Mouse (Mus musculus) forebrain, embryonic 12.5 days (tissue): ENCODE results near the gene Ccm2. TPM values are rescaled to one million over a fixed set of nuclear protein-coding genes. Genes with fewer than 3 reads are reported as not detected.
A peak's percentile ranks its signal among the peaks of the same experiment; 100 is the strongest.
"Not testable (repeated sequence)": the region's sequence is repeated elsewhere in the genome, so short reads cannot be mapped to it uniquely, and the experiment has no call there.

Source experiments
- ATAC-seq: fragments of 200-750 bp; cut with Nextera tagmentation; 2 replicates; pipeline ENCODE4 v1.8.0; 2017; ENCODE audit warnings: moderate TSS enrichment; ENCODE audit not compliant: low FRiP score
- H3K27ac ChIP-seq: fragments of 300-500 bp; sonication (generic); 2 replicates; pipeline ENCODE4 v1.5.1; 2016; ENCODE audit warnings: mild to moderate bottlenecking
- H3K27me3 ChIP-seq: fragments of 300-500 bp; sonication (generic); 2 replicates; pipeline ENCODE4 v1.6.1; 2016; ENCODE audit warnings: mild to moderate bottlenecking
- H3K36me3 ChIP-seq: fragments of 300-500 bp; sonication (generic); replicated peaks from 2 replicates; pipeline ENCODE4 v1.6.1; 2016; ENCODE audit warnings: mild to moderate bottlenecking
- H3K4me1 ChIP-seq: fragments of 300-500 bp; sonication (generic); 2 replicates; pipeline ENCODE4 v1.6.1; 2016
- H3K4me2 ChIP-seq: fragments of 300-500 bp; sonication (generic); 2 replicates; pipeline ENCODE4 v1.6.1; 2016; ENCODE audit warnings: mild to moderate bottlenecking, moderate library complexity
- H3K4me3 ChIP-seq: fragments of 300-500 bp; sonication (generic); replicated peaks from 2 replicates; pipeline ENCODE4 v1.5.1; 2016; ENCODE audit warnings: mild to moderate bottlenecking
- H3K9ac ChIP-seq: fragments of 300-500 bp; sonication (generic); 2 replicates; pipeline ENCODE4 v1.6.1; 2016; ENCODE audit warnings: mild to moderate bottlenecking
- H3K9me3 ChIP-seq: fragments of 300-500 bp; sonication (generic); 2 replicates; pipeline ENCODE4 v1.6.1; 2016
- WGBS: fragments of 180-500 bp; shearing (Covaris S2); methylation state at CpG from one replicate; pipeline ENCODE4 v1.1.7; 2016; 5-methylcytosine and 5-hydroxymethylcytosine counted together
- polyA plus RNA-seq: library from polyadenylated mRNA; unstranded; fragments of >200 nt; fragmentation: Nextera tagmentation; extraction: Ambion mirVana; gene quantifications from 2 replicates; pipeline ENCODE4 v1.2.1, GENCODE M21; 2016

Gene Ccm2
- polyA plus RNA-seq, 1 experiment from 2014 or later, result 90.7 TPM

DNA sequence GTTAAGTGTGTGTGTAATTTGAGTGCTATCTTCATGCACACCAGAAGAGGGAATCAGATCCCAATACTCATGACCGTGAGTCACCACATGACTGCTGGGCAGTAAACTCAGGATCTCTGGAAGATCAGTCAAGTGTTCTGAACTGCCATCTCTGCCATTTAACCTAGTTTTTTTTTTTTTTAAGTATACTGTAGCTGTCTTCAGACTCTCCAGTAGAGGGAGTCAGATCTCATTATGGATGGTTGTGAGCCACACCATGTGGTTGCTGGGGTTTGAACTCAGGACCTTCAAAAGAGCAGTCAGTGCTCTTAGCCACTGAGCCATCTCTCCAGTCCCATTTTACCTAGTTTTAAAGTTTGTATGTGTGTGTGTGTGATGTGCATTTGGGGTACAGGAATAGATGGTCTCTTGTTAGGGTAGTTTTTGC, 23.0 kb upstream of the Ccm2 start:
- WGBS, result 44% methylated on average over 1 of the region's 1 CpGs
- no peak overlapping the region for H3K4me3 ChIP-seq
- no peak overlapping the region for H3K9ac ChIP-seq
- H3K9me3 ChIP-seq, result no peaks in the 10 kb centered on the region
- H3K27me3 ChIP-seq, result no peaks in the 10 kb centered on the region
- H3K27ac ChIP-seq, result no peak overlapping the region
- H3K36me3 ChIP-seq, result peaks cover 30% of the 10 kb centered on the region
- peaks cover 20% of the 10 kb centered on the region for H3K4me1 ChIP-seq
- no peak for ATAC-seq
- no peak overlapping the region for H3K4me2 ChIP-seq

GRCm38 (mm10) chr11:6524165-6524879, 22.4 kb upstream of the Ccm2 start:
- Histone ChIP-seq H3K36me3 (peaks cover 30% of the 10 kb centered on the region), H3K4me3 (no peak overlapping the region), H3K9me3 (no peaks in the 10 kb centered on the region), H3K27me3 (no peaks in the 10 kb centered on the region), H3K4me2 (no peak overlapping the region), H3K27ac (peak overlapping the region; percentile 51; the same call in 1 of the 2 replicates), H3K4me1 (peaks cover 23% of the 10 kb centered on the region), H3K9ac (no peak overlapping the region)
- ATAC-seq, result no peak
- 89% methylated on average over 8 of the region's 8 CpGs for WGBS

- peaks cover 30% of the 10 kb centered on the region for H3K36me3 ChIP-seq
- no peak overlapping the region for H3K9ac ChIP-seq
- no peaks in the 10 kb centered on the region for H3K9me3 ChIP-seq
- H3K4me2 ChIP-seq, result no peak overlapping the region
- H3K27ac ChIP-seq, result peak overlapping the region; percentile 51; the same call in 1 of the 2 replicates
- no peak for ATAC-seq
- WGBS, result 91% methylated on average over 4 of the region's 4 CpGs
- H3K4me3 ChIP-seq, result no peak overlapping the region
- no peaks in the 10 kb centered on the region for H3K27me3 ChIP-seq
- H3K4me1 ChIP-seq, result peaks cover 23% of the 10 kb centered on the region
Measured at GRCm38 (mm10) chr11:6524880-6525238, 21.8 kb upstream of the Ccm2 start.

DNA sequence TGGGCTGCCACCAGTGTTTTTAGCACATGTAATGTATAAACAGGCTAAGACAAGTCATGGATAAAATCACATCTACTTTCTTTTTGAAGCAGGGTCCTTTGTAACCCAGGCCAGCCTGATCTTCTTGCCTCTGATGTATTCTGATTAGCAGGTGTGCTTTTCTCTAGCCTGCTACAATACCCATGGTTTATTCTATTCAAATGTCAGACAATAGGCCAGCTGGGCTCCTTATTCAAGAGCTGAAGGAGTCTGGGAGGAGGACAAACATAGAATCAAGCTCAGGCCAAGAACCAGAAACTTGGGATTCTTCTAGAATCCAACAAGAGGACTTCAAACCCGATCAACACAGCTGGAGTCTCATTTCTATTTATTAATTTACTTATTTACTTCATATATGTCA, 21.4 kb upstream of the Ccm2 start:
- Histone ChIP-seq H3K9me3 (no peaks in the 10 kb centered on the region), H3K36me3 (peaks cover 30% of the 10 kb centered on the region), H3K9ac (no peak overlapping the region), H3K4me3 (no peak overlapping the region), H3K4me1 (peaks cover 23% of the 10 kb centered on the region), H3K4me2 (no peak overlapping the region), H3K27ac (no peak overlapping the region; the same call in 1 of the 2 replicates), H3K27me3 (no peaks in the 10 kb centered on the region)
- WGBS, result 42% methylated on average over 1 of the region's 1 CpGs
- ATAC-seq, result no peak

- peak overlapping the region; percentile 76 for H3K4me2 ChIP-seq
- not testable (repeated sequence) for ATAC-seq, H3K27ac ChIP-seq, H3K27me3 ChIP-seq, H3K9me3 ChIP-seq
- peak overlapping the region; percentile 71; the same call in 1 of the 2 replicates for H3K9ac ChIP-seq
- peaks cover 23% of the 10 kb centered on the region for H3K4me1 ChIP-seq
- WGBS, result 75% methylated on average over 13 of the region's 16 CpGs
- peak overlapping the region; percentile 55 for H3K4me3 ChIP-seq
- peaks cover 30% of the 10 kb centered on the region for H3K36me3 ChIP-seq
Measured at GRCm38 (mm10) chr11:6526526-6527255, 20.0 kb upstream of the Ccm2 start.

GRCm38 (mm10) chr11:6527256-6528185, 19.2 kb upstream of the Ccm2 start:
- Histone ChIP-seq H3K9ac (peak overlapping the region; percentile 71), H3K9me3 (no peaks in the 10 kb centered on the region), H3K36me3 (peaks cover 30% of the 10 kb centered on the region), H3K27ac (peak overlapping the region; percentile 75; the same call in 1 of the 2 replicates), H3K4me2 (peak overlapping the region; percentile 76), H3K27me3 (no peaks in the 10 kb centered on the region), H3K4me1 (peaks cover 23% of the 10 kb centered on the region), H3K4me3 (peak overlapping the region; percentile 55)
- ATAC-seq, result 0 out of 2 replicates have a peak, but pooled peaks have one; percentile 21
- 21% methylated on average over 10 of the region's 10 CpGs for WGBS

GRCm38 (mm10) chr11:6528186-6529006, 18.3 kb upstream of the Ccm2 start:
- peak; percentile 96 for ATAC-seq

GRCm38 (mm10) chr11:6529961-6530360, 16.7 kb upstream of the Ccm2 start:
- Histone ChIP-seq H3K9ac (no peak overlapping the region), H3K27me3 (no peaks in the 10 kb centered on the region), H3K9me3 (no peaks in the 10 kb centered on the region), H3K4me3 (no peak overlapping the region), H3K27ac (no peak overlapping the region), H3K4me2 (no peak overlapping the region), H3K36me3 (peaks cover 17% of the 10 kb centered on the region), H3K4me1 (peaks cover 23% of the 10 kb centered on the region)
- ATAC-seq, result no peak
- WGBS, result 90% methylated on average over 8 of the region's 8 CpGs

More at GRCm38 (mm10) chr11:6528186-6529006, 18.3 kb upstream of the Ccm2 start:
- H3K9me3 ChIP-seq, result no peaks in the 10 kb centered on the region
- peaks cover 30% of the 10 kb centered on the region for H3K36me3 ChIP-seq
- H3K4me3 ChIP-seq, result peak overlapping the region; percentile 55
- H3K9ac ChIP-seq, result peak overlapping the region; percentile 71
- peak overlapping the region; percentile 75 for H3K27ac ChIP-seq
- under 1% methylated on average over 51 of the region's 51 CpGs for WGBS
- peak overlapping the region; percentile 76 for H3K4me2 ChIP-seq
- H3K27me3 ChIP-seq, result no peaks in the 10 kb centered on the region
- peaks cover 23% of the 10 kb centered on the region for H3K4me1 ChIP-seq

GRCm38 (mm10) chr11:6530746-6531145, 15.9 kb upstream of the Ccm2 start:
- Histone ChIP-seq H3K4me1 (peaks cover 21% of the 10 kb centered on the region), H3K27ac (no peak overlapping the region), H3K4me2 (no peak overlapping the region), H3K9me3 (no peaks in the 10 kb centered on the region), H3K36me3 (peaks cover 9% of the 10 kb centered on the region), H3K9ac (no peak overlapping the region), H3K4me3 (no peak overlapping the region), H3K27me3 (no peaks in the 10 kb centered on the region)
- 92% methylated on average over 3 of the region's 3 CpGs for WGBS
- no peak for ATAC-seq

GRCm38 (mm10) chr11:6544683-6545082, 2.0 kb upstream of the Ccm2 start:
- Histone ChIP-seq H3K4me3 (no peak overlapping the region), H3K9me3 (no peaks in the 10 kb centered on the region), H3K27me3 (no peaks in the 10 kb centered on the region), H3K27ac (no peak overlapping the region), H3K36me3 (no peaks in the 10 kb centered on the region), H3K4me1 (peaks cover 8% of the 10 kb centered on the region), H3K4me2 (no peak overlapping the region), H3K9ac (no peak overlapping the region)
- 86% methylated on average over 3 of the region's 3 CpGs for WGBS
- no peak for ATAC-seq

GRCm38 (mm10) chr11:6545186-6545856, 1.4 kb upstream of the Ccm2 start:
- no peak for ATAC-seq
- Histone ChIP-seq H3K27me3 (no peaks in the 10 kb centered on the region), H3K4me3 (no peak overlapping the region), H3K9ac (no peak overlapping the region), H3K4me2 (peak overlapping the region; percentile 73; the same call in 1 of the 2 replicates), H3K27ac (peak overlapping the region; percentile 98), H3K9me3 (no peaks in the 10 kb centered on the region), H3K4me1 (peaks cover 8% of the 10 kb centered on the region), H3K36me3 (no peaks in the 10 kb centered on the region)
- WGBS, result 90% methylated on average over 4 of the region's 4 CpGs
